Mouse (Mus musculus): ENCODE results near the gene Rps21. TPM values are rescaled to one million over a fixed set of nuclear protein-coding genes. Genes with fewer than 3 reads are reported as not detected.
A peak's percentile ranks its signal among the peaks of the same experiment; 100 is the strongest.

The Rps21 gene
- polyA plus RNA-seq, 1 experiment from 2014 or later = 516 TPM

- no peak for ATAC-seq (replicated peaks; ENCODE audit: insufficient number of reproducible peaks, low FRiP score, low TSS enrichment, low read depth)
- H3K4me1 ChIP-seq (ENCODE audit: control insufficient read depth, insufficient read depth, low read length) = peaks cover 6% of the 10 kb centered on the region; the same call in 1 of the 2 replicates
- no peak for DNase-seq (ENCODE audit: low spot score)
- no peaks in the 10 kb centered on the region for H3K27me3 ChIP-seq (ENCODE audit: control insufficient read depth, insufficient read depth, low read length)
- WGBS = 86% methylated on average over 2 of the region's 2 CpGs
- no peak overlapping the region for H3K27ac ChIP-seq (replicated peaks; ENCODE audit: low read depth, low read length)
- H3K4me2 ChIP-seq (ENCODE audit: low read depth, low read length) = no peak overlapping the region
- no peaks in the 10 kb centered on the region for H3K9me3 ChIP-seq (replicated peaks; ENCODE audit: control insufficient read depth, low read length)
- no peak overlapping the region for H3K4me3 ChIP-seq (ENCODE audit: low read depth, low read length)
- H3K36me3 ChIP-seq (replicated peaks; ENCODE audit: control insufficient read depth, insufficient read depth, low read depth, low read length) = no peaks in the 10 kb centered on the region
- H3K9ac ChIP-seq (replicated peaks; ENCODE audit: low read length) = no peak overlapping the region
Measured at GRCm38 (mm10) chr2:180274523-180274922, 17.3 kb downstream of the Rps21 start.

- Histone ChIP-seq H3K4me3 (ENCODE audit: low read depth, low read length) (no peak overlapping the region), H3K27me3 (ENCODE audit: control insufficient read depth, insufficient read depth, low read length) (no peaks in the 10 kb centered on the region), H3K4me1 (ENCODE audit: control insufficient read depth, insufficient read depth, low read length) (peaks cover 6% of the 10 kb centered on the region; the same call in 1 of the 2 replicates), H3K4me2 (ENCODE audit: low read depth, low read length) (no peak overlapping the region), H3K27ac (replicated peaks; ENCODE audit: low read depth, low read length) (no peak overlapping the region), H3K9me3 (replicated peaks; ENCODE audit: control insufficient read depth, low read length) (no peaks in the 10 kb centered on the region), H3K9ac (replicated peaks; ENCODE audit: low read length) (no peak overlapping the region), H3K36me3 (replicated peaks; ENCODE audit: control insufficient read depth, insufficient read depth, low read depth, low read length) (no peaks in the 10 kb centered on the region)
- ATAC-seq (replicated peaks; ENCODE audit: insufficient number of reproducible peaks, low FRiP score, low TSS enrichment, low read depth) = peak; percentile 36; the same call in 1 of the 2 replicates
- DNase-seq (ENCODE audit: low spot score) = peak; percentile 89
- WGBS = 2% methylated on average over 8 of the region's 8 CpGs
Measured at GRCm38 (mm10) chr2:180275836-180276235, 18.7 kb downstream of the Rps21 start.

GRCm38 (mm10) chr2:180276385-180276784 is 19.2 kb downstream of the Rps21 start:
- 51% methylated on average over 4 of the region's 4 CpGs for WGBS
- ATAC-seq (replicated peaks; ENCODE audit: insufficient number of reproducible peaks, low FRiP score, low TSS enrichment, low read depth) (no peak), DNase-seq (ENCODE audit: low spot score) (no peak)
- Histone ChIP-seq H3K9ac (replicated peaks; ENCODE audit: low read length) (no peak overlapping the region), H3K4me3 (ENCODE audit: low read depth, low read length) (no peak overlapping the region), H3K27ac (replicated peaks; ENCODE audit: low read depth, low read length) (no peak overlapping the region), H3K9me3 (replicated peaks; ENCODE audit: control insufficient read depth, low read length) (no peaks in the 10 kb centered on the region), H3K27me3 (ENCODE audit: control insufficient read depth, insufficient read depth, low read length) (no peaks in the 10 kb centered on the region), H3K4me1 (ENCODE audit: control insufficient read depth, insufficient read depth, low read length) (peaks cover 6% of the 10 kb centered on the region; the same call in 1 of the 2 replicates), H3K36me3 (replicated peaks; ENCODE audit: control insufficient read depth, insufficient read depth, low read depth, low read length) (no peaks in the 10 kb centered on the region), H3K4me2 (ENCODE audit: low read depth, low read length) (no peak overlapping the region)

GRCm38 (mm10) chr2:180276851-180277259 is 19.7 kb downstream of the Rps21 start:
- H3K9ac ChIP-seq (replicated peaks; ENCODE audit: low read length) = no peak overlapping the region
- ATAC-seq (replicated peaks; ENCODE audit: insufficient number of reproducible peaks, low FRiP score, low TSS enrichment, low read depth) = no peak
- no peaks in the 10 kb centered on the region for H3K27me3 ChIP-seq (ENCODE audit: control insufficient read depth, insufficient read depth, low read length)
- peaks cover 6% of the 10 kb centered on the region; the same call in 1 of the 2 replicates for H3K4me1 ChIP-seq (ENCODE audit: control insufficient read depth, insufficient read depth, low read length)
- no peak for DNase-seq (ENCODE audit: low spot score)
- no peak overlapping the region for H3K27ac ChIP-seq (replicated peaks; ENCODE audit: low read depth, low read length)
- H3K4me3 ChIP-seq (ENCODE audit: low read depth, low read length) = no peak overlapping the region
- no peaks in the 10 kb centered on the region for H3K9me3 ChIP-seq (replicated peaks; ENCODE audit: control insufficient read depth, low read length)
- 42% methylated on average over 8 of the region's 8 CpGs for WGBS
- no peaks in the 10 kb centered on the region for H3K36me3 ChIP-seq (replicated peaks; ENCODE audit: control insufficient read depth, insufficient read depth, low read depth, low read length)
- no peak overlapping the region for H3K4me2 ChIP-seq (ENCODE audit: low read depth, low read length)

GRCm38 (mm10) chr2:180277773-180278320 is 20.7 kb downstream of the Rps21 start:
- Histone ChIP-seq H3K4me2 (ENCODE audit: low read depth, low read length) (no peak overlapping the region), H3K36me3 (replicated peaks; ENCODE audit: control insufficient read depth, insufficient read depth, low read depth, low read length) (no peaks in the 10 kb centered on the region), H3K4me3 (ENCODE audit: low read depth, low read length) (no peak overlapping the region), H3K27me3 (ENCODE audit: control insufficient read depth, insufficient read depth, low read length) (no peaks in the 10 kb centered on the region), H3K27ac (replicated peaks; ENCODE audit: low read depth, low read length) (no peak overlapping the region), H3K9ac (replicated peaks; ENCODE audit: low read length) (no peak overlapping the region), H3K9me3 (replicated peaks; ENCODE audit: control insufficient read depth, low read length) (no peaks in the 10 kb centered on the region), H3K4me1 (ENCODE audit: control insufficient read depth, insufficient read depth, low read length) (peaks cover 2% of the 10 kb centered on the region; the same call in 1 of the 2 replicates)
- DNase-seq (ENCODE audit: low spot score) = no peak
- no peak for ATAC-seq (replicated peaks; ENCODE audit: insufficient number of reproducible peaks, low FRiP score, low TSS enrichment, low read depth)
- 70% methylated on average over 8 of the region's 8 CpGs for WGBS

GRCm38 (mm10) chr2:180279321-180279720 is 22.1 kb downstream of the Rps21 start:
- H3K9me3 ChIP-seq (replicated peaks; ENCODE audit: control insufficient read depth, low read length) = no peaks in the 10 kb centered on the region
- WGBS = 85% methylated on average over 8 of the region's 8 CpGs
- no peak for DNase-seq (ENCODE audit: low spot score)
- H3K4me1 ChIP-seq (ENCODE audit: control insufficient read depth, insufficient read depth, low read length) = peaks cover 2% of the 10 kb centered on the region; the same call in 1 of the 2 replicates
- no peak overlapping the region for H3K4me3 ChIP-seq (ENCODE audit: low read depth, low read length)
- H3K4me2 ChIP-seq (ENCODE audit: low read depth, low read length) = no peak overlapping the region
- H3K9ac ChIP-seq (replicated peaks; ENCODE audit: low read length) = no peak overlapping the region
- no peak overlapping the region for H3K27ac ChIP-seq (replicated peaks; ENCODE audit: low read depth, low read length)
- no peak for ATAC-seq (replicated peaks; ENCODE audit: insufficient number of reproducible peaks, low FRiP score, low TSS enrichment, low read depth)
- H3K27me3 ChIP-seq (ENCODE audit: control insufficient read depth, insufficient read depth, low read length) = no peaks in the 10 kb centered on the region
- H3K36me3 ChIP-seq (replicated peaks; ENCODE audit: control insufficient read depth, insufficient read depth, low read depth, low read length) = no peaks in the 10 kb centered on the region

- no peak overlapping the region for H3K4me3 ChIP-seq (ENCODE audit: low read depth, low read length)
- ATAC-seq (replicated peaks; ENCODE audit: insufficient number of reproducible peaks, low FRiP score, low TSS enrichment, low read depth) = peak; percentile 40; the same call in 1 of the 2 replicates
- 40% methylated on average over 11 of the region's 11 CpGs for WGBS
Measured at GRCm38 (mm10) chr2:180288966-180289365, 31.8 kb downstream of the Rps21 start.

GRCm38 (mm10) chr2:180289440-180290108 is 32.4 kb downstream of the Rps21 start, which contains the start of gene Rbbp8nl:
Gene Rbbp8nl, minus strand, starts transcription at chr2:180289879.
- Histone ChIP-seq H3K4me1 (ENCODE audit: control insufficient read depth, insufficient read depth, low read length) (0 out of 2 replicates have a peak, but pooled peaks cover 2% of the 10 kb centered on the region), H3K36me3 (replicated peaks; ENCODE audit: control insufficient read depth, insufficient read depth, low read depth, low read length) (no peaks in the 10 kb centered on the region), H3K9me3 (replicated peaks; ENCODE audit: control insufficient read depth, low read length) (no peaks in the 10 kb centered on the region), H3K4me3 (ENCODE audit: low read depth, low read length) (no peak within 1 kb of the TSS), H3K27me3 (ENCODE audit: control insufficient read depth, insufficient read depth, low read length) (no peaks in the 10 kb centered on the region), H3K9ac (replicated peaks; ENCODE audit: low read length) (no peak within 1 kb of the TSS), H3K4me2 (ENCODE audit: low read depth, low read length) (peak within 1 kb of the TSS; percentile 23), H3K27ac (replicated peaks; ENCODE audit: low read depth, low read length) (no peak within 1 kb of the TSS; the same call in 1 of the 2 replicates)
- WGBS = 25% methylated on average over 16 of the region's 16 CpGs
- no peak; the same call in 1 of the 2 replicates for ATAC-seq (replicated peaks; ENCODE audit: insufficient number of reproducible peaks, low FRiP score, low TSS enrichment, low read depth)
- peak; percentile 71 for DNase-seq (ENCODE audit: low spot score)

More at GRCm38 (mm10) chr2:180288966-180289365, 31.8 kb downstream of the Rps21 start:
- H3K9me3 ChIP-seq (replicated peaks; ENCODE audit: control insufficient read depth, low read length) = no peaks in the 10 kb centered on the region
- H3K36me3 ChIP-seq (replicated peaks; ENCODE audit: control insufficient read depth, insufficient read depth, low read depth, low read length) = no peaks in the 10 kb centered on the region
- H3K9ac ChIP-seq (replicated peaks; ENCODE audit: low read length) = no peak overlapping the region
- H3K27me3 ChIP-seq (ENCODE audit: control insufficient read depth, insufficient read depth, low read length) = no peaks in the 10 kb centered on the region
- peak overlapping the region; percentile 23; the same call in 1 of the 2 replicates for H3K4me2 ChIP-seq (ENCODE audit: low read depth, low read length)
- H3K4me1 ChIP-seq (ENCODE audit: control insufficient read depth, insufficient read depth, low read length) = 0 out of 2 replicates have a peak, but pooled peaks cover 2% of the 10 kb centered on the region
- no peak overlapping the region; the same call in 1 of the 2 replicates for H3K27ac ChIP-seq (replicated peaks; ENCODE audit: low read depth, low read length)
- no peak for DNase-seq (ENCODE audit: low spot score)
